Mouse (Mus musculus) midbrain, embryonic 10.5 days (tissue): Measurements from ENCODE around the gene Sox6. TPM values are rescaled to one million over a fixed set of nuclear protein-coding genes. Genes with fewer than 3 reads are reported as not detected.
A peak's percentile ranks its signal among the peaks of the same experiment; 100 is the strongest.

Source experiments
- DNase-seq: peaks from one replicate; pipeline ENCODE4 v3.0.0-alpha.2; 2017; ENCODE audit warnings: low spot score
- H3K27ac ChIP-seq: fragments of 300-500 bp; sonication (generic); replicated peaks from 2 replicates; pipeline ENCODE4 v1.5.1; 2016; ENCODE audit warnings: mild to moderate bottlenecking
- H3K27me3 ChIP-seq: fragments of 300-500 bp; sonication (generic); 2 replicates; pipeline ENCODE4 v1.6.1; 2016; ENCODE audit warnings: low read depth, mild to moderate bottlenecking; ENCODE audit not compliant: poor library complexity, severe bottlenecking
- H3K36me3 ChIP-seq: fragments of 300-500 bp; sonication (generic); 2 replicates; pipeline ENCODE4 v1.6.1; 2016; ENCODE audit warnings: mild to moderate bottlenecking, moderate library complexity
- H3K4me1 ChIP-seq: fragments of 300-500 bp; sonication (generic); 2 replicates; pipeline ENCODE4 v1.6.1; 2016
- H3K4me3 ChIP-seq: fragments of 300-500 bp; sonication (generic); 2 replicates; pipeline ENCODE4 v1.5.1; 2016; ENCODE audit warnings: mild to moderate bottlenecking, moderate library complexity
- H3K9me3 ChIP-seq: fragments of 300-500 bp; sonication (generic); replicated peaks from 2 replicates; pipeline ENCODE4 v1.6.1; 2016; ENCODE audit warnings: mild to moderate bottlenecking
- WGBS: fragments of 180-500 bp; shearing (Covaris S2); methylation state at CpG from one replicate; pipeline ENCODE4 v1.1.7; 2016; 5-methylcytosine and 5-hydroxymethylcytosine counted together
- polyA plus RNA-seq: library from polyadenylated mRNA; unstranded; fragments of >200 nt; fragmentation: Nextera tagmentation; extraction: Ambion mirVana; gene quantifications from 2 replicates; pipeline ENCODE4 v1.2.1, GENCODE M21; 2016

The Sox6 gene
- polyA plus RNA-seq, 1 experiment from 2014 or later: 25.5 TPM

DNA sequence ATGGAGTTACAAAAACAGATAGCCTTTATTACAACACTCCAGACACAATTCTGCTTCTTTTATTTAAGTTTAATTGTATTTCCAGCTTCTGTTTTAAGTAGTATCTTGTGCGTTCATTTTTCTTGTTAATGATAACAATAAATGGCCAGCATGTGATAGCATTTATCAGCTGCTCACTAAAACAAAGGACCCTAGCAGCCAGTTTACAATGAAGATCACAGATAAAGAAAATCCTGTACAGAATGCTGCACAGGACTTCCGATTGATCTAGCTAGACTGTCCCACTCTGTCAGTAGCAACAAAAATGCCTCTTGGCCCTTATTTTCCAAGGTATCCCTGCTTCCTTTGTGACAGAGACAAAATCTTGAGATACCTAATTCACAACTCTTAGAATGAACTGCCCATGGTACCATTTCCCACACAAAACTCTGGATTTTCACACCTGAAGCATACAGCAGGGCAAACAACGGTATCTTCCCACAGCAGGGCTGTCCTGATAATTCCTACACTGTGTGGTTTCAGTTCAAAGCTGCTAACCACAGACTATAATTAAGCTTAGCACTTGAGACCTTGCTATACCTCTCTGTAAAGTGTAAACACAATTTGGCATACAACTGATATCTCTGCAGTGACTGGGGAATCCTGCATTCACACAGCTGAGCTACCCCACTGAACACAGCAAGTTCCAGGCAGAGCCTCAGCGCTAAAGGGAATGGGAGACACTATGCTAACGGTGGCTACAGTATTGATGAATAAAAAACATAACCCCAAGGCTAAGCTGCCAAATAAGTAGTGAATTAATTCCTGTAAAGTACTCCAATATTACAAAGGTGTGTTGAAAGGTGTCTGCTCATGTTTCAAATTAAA lies 134.4 kb downstream of the Sox6 start:
- Histone ChIP-seq H3K4me3 (no peak overlapping the region; the same call in 1 of the 2 replicates), H3K27ac (peak overlapping the region; percentile 83), H3K4me1 (peaks cover 47% of the 10 kb centered on the region), H3K27me3 (no peaks in the 10 kb centered on the region), H3K36me3 (no peaks in the 10 kb centered on the region), H3K9me3 (no peaks in the 10 kb centered on the region)
- WGBS: 49% methylated on average over 5 of the region's 5 CpGs
- DNase-seq: no peak

- 18% methylated on average over 1 of the region's 1 CpGs for WGBS
- H3K4me3 ChIP-seq: peak overlapping the region; percentile 29
- no peaks in the 10 kb centered on the region for H3K36me3 ChIP-seq
- peak overlapping the region; percentile 83 for H3K27ac ChIP-seq
- no peaks in the 10 kb centered on the region for H3K9me3 ChIP-seq
- H3K4me1 ChIP-seq: peaks cover 47% of the 10 kb centered on the region
- H3K27me3 ChIP-seq: no peaks in the 10 kb centered on the region
- DNase-seq: peak; percentile 63
These were observed 135.2 kb downstream of the Sox6 start for GRCm38 (mm10) chr7:115903368-115903767.

GRCm38 (mm10) chr7:115895831-115896230 lies 142.8 kb downstream of the Sox6 start:
- DNase-seq: no peak
- Histone ChIP-seq H3K27me3 (no peaks in the 10 kb centered on the region), H3K9me3 (no peaks in the 10 kb centered on the region), H3K27ac (no peak overlapping the region), H3K36me3 (no peaks in the 10 kb centered on the region), H3K4me3 (no peak overlapping the region), H3K4me1 (peaks cover 18% of the 10 kb centered on the region)
- 91% methylated on average over 6 of the region's 6 CpGs for WGBS

GRCm38 (mm10) chr7:115895028-115895671 lies 143.4 kb downstream of the Sox6 start:
- H3K4me3 ChIP-seq: no peak overlapping the region
- no peaks in the 10 kb centered on the region for H3K36me3 ChIP-seq
- H3K9me3 ChIP-seq: no peaks in the 10 kb centered on the region
- no peak for DNase-seq
- 87% methylated on average over 4 of the region's 4 CpGs for WGBS
- H3K27me3 ChIP-seq: no peaks in the 10 kb centered on the region
- peaks cover 18% of the 10 kb centered on the region for H3K4me1 ChIP-seq
- no peak overlapping the region for H3K27ac ChIP-seq

GRCm38 (mm10) chr7:115891482-115891881 lies 147.1 kb downstream of the Sox6 start:
- no peak for DNase-seq
- Histone ChIP-seq H3K9me3 (no peaks in the 10 kb centered on the region), H3K4me1 (peaks cover 18% of the 10 kb centered on the region), H3K4me3 (no peak overlapping the region), H3K36me3 (no peaks in the 10 kb centered on the region), H3K27me3 (no peaks in the 10 kb centered on the region), H3K27ac (no peak overlapping the region)
- 92% methylated on average over 3 of the region's 3 CpGs for WGBS

- H3K9me3 ChIP-seq: no peaks in the 10 kb centered on the region
- H3K36me3 ChIP-seq: no peaks in the 10 kb centered on the region
- no peak overlapping the region for H3K4me3 ChIP-seq
- no peaks in the 10 kb centered on the region for H3K27me3 ChIP-seq
- no peak overlapping the region for H3K27ac ChIP-seq
- H3K4me1 ChIP-seq: peaks cover 15% of the 10 kb centered on the region
- no peak for DNase-seq
- whole genome bisulfite sequencing: 83% methylated on average over 7 of the region's 7 CpGs
These were observed 148.7 kb downstream of the Sox6 start for GRCm38 (mm10) chr7:115889926-115890325.

GRCm38 (mm10) chr7:115888561-115888960 lies 150.0 kb downstream of the Sox6 start:
- Histone ChIP-seq H3K4me3 (no peak overlapping the region), H3K27me3 (no peaks in the 10 kb centered on the region), H3K4me1 (peaks cover 2% of the 10 kb centered on the region), H3K27ac (no peak overlapping the region), H3K9me3 (no peaks in the 10 kb centered on the region), H3K36me3 (no peaks in the 10 kb centered on the region)
- 81% methylated on average over 1 of the region's 1 CpGs for WGBS
- DNase-seq: no peak

GRCm38 (mm10) chr7:115888120-115888519 lies 150.5 kb downstream of the Sox6 start:
- H3K27ac ChIP-seq: no peak overlapping the region
- no peaks in the 10 kb centered on the region for H3K36me3 ChIP-seq
- H3K4me1 ChIP-seq: no peaks in the 10 kb centered on the region; the same call in 1 of the 2 replicates
- 89% methylated on average over 7 of the region's 7 CpGs for WGBS
- H3K9me3 ChIP-seq: no peaks in the 10 kb centered on the region
- H3K4me3 ChIP-seq: no peak overlapping the region
- no peaks in the 10 kb centered on the region for H3K27me3 ChIP-seq
- no peak for DNase-seq

- DNase-seq: no peak
- no peak overlapping the region for H3K27ac ChIP-seq
- H3K27me3 ChIP-seq: no peaks in the 10 kb centered on the region
- no peaks in the 10 kb centered on the region for H3K9me3 ChIP-seq
- 84% methylated on average over 2 of the region's 2 CpGs for WGBS
- no peak overlapping the region for H3K4me3 ChIP-seq
- peaks cover 14% of the 10 kb centered on the region for H3K4me1 ChIP-seq
- no peaks in the 10 kb centered on the region for H3K36me3 ChIP-seq
These were observed 165.7 kb downstream of the Sox6 start for GRCm38 (mm10) chr7:115872903-115873302.

GRCm38 (mm10) chr7:115868504-115868903 lies 170.1 kb downstream of the Sox6 start:
- Histone ChIP-seq H3K36me3 (no peaks in the 10 kb centered on the region), H3K4me3 (no peak overlapping the region), H3K4me1 (peaks cover 53% of the 10 kb centered on the region), H3K27me3 (no peaks in the 10 kb centered on the region), H3K9me3 (no peaks in the 10 kb centered on the region), H3K27ac (no peak overlapping the region; the same call in 1 of the 2 replicates)
- DNase-seq: no peak
- 67% methylated on average over 2 of the region's 2 CpGs for WGBS

DNA sequence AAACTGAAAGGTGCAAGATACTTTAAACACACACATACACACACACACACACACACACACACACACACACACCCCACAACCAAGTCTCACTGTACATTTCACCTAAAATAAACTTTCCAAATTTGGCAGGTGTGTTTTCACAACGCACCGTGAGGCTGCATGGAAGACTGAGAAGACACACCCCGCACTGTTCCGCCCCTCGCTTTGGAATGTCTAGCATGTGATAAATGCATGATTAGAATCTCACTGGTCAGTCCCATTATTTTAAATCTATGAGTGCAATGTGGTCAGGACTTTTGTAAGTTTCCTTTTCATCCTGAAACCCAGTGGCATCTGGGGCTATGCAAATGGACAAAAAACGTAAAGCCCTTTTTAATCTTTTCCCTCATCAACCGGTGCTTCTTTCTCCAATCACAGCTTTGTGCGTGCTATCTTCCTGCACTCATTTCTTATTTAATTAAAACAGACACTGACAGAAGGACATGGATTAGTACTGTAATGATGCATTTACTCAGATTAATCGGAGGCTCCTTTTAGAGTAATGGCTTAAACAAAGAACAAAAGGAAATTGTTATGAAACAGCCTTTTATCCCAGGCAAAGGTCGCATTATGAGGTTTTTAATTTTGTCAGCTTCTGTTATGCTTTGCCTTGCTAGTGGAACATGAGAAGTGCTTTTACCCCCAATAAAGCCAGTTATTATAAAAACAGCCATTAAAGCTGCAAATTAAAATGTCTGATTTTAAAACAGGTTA lies 170.9 kb downstream of the Sox6 start:
- DNase-seq: no peak
- H3K36me3 ChIP-seq: no peaks in the 10 kb centered on the region
- H3K4me1 ChIP-seq: peaks cover 53% of the 10 kb centered on the region
- 27% methylated on average over 10 of the region's 10 CpGs for WGBS
- no peak overlapping the region for H3K4me3 ChIP-seq
- peak overlapping the region; percentile 55 for H3K27ac ChIP-seq
- H3K27me3 ChIP-seq: no peaks in the 10 kb centered on the region
- no peaks in the 10 kb centered on the region for H3K9me3 ChIP-seq

GRCm38 (mm10) chr7:115866698-115867500 lies 171.7 kb downstream of the Sox6 start:
- Histone ChIP-seq H3K4me3 (peak overlapping the region; percentile 14; the same call in 1 of the 2 replicates), H3K9me3 (no peaks in the 10 kb centered on the region), H3K4me1 (peaks cover 53% of the 10 kb centered on the region), H3K27me3 (no peaks in the 10 kb centered on the region), H3K27ac (peak overlapping the region; percentile 77), H3K36me3 (no peaks in the 10 kb centered on the region)
- 21% methylated on average over 9 of the region's 9 CpGs for WGBS
- no peak for DNase-seq
